Mouse (Mus musculus) urinary bladder, postnatal 4 days (tissue): ENCODE data around the gene Pycr1.

Experiments
- DNase-seq, 2 experiments: peaks; one replicate each; pipeline ENCODE4 v3.0.0; 2021 to 2022; ENCODE audit warnings: low spot score in 2 of 2

The Pycr1 gene

DNA sequence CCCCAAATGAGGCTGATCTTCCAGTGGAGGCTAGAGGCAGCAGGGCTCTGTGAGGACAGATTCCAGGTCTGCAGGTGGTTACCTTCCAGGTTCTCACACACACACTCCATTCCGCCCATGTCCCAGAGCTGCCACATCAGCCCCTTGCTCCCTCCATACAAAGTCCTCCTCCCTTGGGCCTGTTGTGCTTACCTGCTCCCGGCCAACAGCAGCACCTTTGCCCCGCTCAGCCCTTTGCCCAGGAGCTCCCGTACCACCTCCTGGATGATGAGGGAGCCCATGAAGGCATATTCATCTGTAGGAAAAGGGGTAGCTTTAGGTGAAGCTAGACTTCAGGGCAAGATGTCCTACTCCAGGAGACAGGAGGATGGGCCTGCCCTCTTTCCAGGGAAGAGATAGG is 13.7 kb upstream of the Pycr1 start:
- DNase-seq, result no peak

DNA sequence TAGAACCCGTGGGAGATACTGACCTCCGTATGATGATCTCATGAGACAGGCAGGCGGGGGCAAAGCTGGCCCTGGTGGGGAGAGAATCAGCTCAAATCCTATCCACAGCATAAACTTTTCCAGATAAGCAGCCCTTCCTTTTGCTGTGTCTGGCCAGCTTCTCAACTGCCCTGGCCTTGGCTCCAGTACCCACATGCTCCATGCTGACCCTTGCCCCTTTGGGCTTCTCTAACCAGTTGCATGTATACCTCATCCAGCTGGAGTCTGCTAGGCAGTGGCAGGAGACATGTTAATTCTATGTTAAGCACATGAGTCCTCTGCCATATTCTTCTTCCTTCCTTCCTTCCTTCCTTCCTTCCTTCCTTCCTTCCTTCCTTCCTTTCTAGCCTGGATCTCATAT is 11.2 kb upstream of the Pycr1 start:
- DNase-seq, result no peak

DNA sequence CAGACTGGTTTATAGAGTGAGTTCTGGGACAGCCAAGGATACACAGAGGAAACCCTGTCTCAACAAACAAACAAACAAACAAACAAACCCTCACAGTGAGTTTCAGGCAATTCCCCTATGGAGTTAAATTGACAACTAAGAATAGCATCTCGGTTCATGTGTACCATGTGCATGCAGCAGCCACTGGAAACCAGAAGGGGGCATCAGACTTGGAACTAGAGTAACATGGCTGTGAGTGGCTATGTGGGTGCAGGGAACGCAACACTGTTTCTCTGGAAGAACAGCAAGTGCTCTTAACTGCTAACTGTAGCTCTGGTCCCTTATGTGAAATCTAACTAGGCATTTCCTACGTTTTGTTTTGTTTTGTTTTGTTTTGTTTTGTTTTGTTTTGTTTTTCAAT is 8.3 kb upstream of the Pycr1 start:
- no peak for DNase-seq

DNA sequence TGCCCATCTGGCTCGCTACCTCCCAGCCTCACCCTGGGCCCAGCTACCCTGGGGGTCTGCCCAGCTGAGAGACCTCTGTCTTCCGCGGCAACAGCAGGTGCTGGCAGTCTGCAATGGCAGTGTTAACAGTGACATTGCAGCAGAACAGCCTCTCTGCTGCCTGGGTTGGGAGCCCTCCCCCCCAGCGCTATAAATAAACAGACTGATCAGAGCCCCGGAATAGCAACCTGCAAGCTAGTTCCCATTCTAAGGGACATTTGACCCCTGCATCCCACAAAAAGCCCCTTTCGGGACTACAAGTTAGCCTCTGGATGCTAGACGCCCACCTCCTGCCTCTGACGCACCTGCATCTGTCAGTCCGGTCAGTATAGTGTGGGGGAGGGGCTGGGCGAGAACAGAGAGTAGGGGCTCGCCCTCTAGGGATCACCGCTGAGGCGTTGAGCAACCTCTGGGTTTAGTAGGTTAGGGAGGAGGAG is 4.5 kb upstream of the Pycr1 start, which contains the start of gene Myadml2:
Gene Myadml2, minus strand, starts transcription at position 158 of the 476 bp plus-strand sequence.
- DNase-seq, result no peak

DNA sequence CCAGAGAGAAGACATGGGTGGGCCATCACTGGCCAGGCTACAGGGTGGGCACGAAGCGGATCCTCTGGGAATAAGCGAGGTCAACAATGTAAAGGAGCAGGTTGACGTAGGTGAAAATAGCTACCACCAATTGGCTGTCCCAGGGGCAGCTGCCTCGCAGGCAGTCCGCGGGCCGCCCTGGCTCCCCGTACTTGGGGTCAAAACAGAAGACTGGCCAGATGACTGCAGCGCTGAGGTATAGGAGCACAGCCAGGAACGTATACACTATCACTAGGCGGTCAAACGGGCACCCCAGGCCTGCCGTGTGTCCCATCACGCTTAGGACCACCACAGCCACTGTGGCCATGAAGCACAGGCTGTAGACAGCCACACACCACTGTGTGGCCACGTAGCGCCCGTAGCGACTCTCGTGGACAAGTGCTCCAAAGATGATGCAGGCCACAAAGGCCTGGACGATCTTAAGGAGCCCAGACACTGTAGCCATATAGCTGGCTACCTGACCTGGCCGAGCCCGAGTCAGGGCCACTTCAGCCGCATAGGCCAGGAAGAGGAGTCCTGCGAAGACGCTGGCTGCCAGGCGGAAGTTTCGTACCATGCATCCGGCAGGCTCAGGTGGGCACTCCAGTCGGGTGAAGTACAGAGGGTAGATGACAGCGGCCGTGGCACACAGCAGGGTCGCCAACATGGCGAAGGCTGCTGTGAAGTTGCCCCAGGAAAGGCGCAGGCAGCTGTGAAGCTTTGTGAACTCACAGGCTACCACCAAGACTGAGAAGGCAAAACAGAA is 3.7 kb upstream of the Pycr1 start:
- no peak for DNase-seq

DNA sequence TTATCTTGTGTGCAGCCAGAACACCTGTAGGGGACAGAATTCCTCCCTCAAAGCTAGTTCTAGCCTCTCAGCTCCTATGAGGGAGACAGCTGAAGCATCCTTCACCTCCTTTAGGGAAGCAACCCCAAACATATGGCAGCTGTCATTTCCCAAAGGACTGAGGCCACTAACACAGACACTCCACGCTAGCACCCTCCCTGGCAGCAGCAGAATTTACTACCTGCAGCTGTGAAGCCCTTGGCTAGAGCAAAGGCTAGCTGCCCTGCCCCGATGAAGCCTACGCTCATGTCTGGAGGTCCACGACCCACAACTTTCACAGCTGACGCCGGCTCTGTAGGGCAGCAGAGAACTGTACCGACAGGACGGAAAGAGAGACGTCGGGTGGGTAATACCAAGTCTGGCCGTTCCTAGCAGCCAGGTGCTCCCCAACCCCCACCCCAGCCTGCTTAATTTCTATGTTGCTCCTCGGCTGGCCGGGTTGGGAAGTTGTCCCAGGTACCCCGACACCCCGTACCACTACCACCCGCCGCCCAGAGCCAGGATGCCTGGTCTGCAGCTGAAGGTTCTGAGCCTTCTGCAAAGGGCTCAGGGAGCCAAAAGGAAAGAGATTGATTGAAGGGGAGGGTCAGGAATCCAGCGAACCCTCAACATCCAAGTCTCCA is 499 bp downstream of the Pycr1 start:
- peak; percentile 19 to 60 for DNase-seq

DNA sequence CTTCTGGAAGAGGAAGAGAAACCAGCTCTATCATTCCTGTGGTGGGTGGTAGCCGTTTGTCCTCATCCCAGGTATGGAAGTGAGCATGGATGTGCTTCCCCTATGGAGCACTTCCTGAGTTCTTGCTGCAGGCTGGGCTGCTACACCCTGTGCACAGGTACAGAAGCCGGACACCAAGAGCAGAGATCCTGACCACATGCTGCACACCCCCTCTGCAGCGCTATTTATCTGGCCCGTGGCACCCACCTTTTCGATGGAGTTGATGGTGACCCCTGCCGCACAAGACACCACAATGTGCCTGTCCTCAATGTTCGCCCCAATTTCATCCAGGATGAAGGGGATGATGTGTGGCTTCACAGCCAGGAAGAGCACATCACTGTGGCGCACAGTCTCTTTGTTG is 1.7 kb downstream of the Pycr1 start:
- DNase-seq, result no peak

DNA sequence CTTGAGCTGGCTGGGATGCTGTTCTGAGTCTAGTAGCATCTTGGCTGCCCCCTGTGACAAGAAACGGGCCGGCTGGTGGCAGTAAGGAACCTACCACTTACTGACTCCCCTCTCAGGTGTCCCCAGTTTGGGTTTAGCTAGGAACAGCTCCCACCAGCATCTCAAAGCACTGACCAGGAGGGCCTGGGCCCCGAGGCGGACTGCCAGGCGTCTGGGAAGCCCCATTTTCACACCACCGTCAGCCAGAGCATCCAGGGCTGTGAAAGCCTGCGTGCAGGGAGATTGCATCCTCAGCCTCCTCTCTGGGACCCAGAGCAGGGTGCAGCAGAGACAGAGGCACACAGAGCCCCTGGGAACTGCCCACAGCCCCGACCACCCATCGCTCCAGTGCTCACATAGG is 2.3 kb downstream of the Pycr1 start:
- DNase-seq, result peak in 1 of 2 experiments; percentile 16

DNA sequence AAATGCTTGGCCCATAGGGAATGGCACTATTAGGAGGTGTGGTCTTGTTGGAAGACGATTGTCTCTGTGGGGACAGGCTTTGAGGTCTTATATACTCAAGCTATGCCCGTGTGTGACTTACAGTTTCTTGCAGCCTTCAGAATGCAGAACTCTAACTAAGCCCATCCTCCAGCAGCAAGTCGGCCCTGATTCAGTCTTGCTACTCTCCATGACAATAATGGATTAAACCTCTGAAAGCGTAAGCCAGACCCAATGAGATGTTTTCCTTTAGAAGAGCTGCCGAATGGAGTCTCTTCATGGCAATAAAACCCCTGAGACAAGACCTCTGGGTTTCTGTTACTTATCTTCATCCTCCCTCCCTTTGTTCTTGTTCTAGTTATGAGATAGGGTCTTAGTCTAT is 8.8 kb downstream of the Pycr1 start:
- DNase-seq, result no peak

DNA sequence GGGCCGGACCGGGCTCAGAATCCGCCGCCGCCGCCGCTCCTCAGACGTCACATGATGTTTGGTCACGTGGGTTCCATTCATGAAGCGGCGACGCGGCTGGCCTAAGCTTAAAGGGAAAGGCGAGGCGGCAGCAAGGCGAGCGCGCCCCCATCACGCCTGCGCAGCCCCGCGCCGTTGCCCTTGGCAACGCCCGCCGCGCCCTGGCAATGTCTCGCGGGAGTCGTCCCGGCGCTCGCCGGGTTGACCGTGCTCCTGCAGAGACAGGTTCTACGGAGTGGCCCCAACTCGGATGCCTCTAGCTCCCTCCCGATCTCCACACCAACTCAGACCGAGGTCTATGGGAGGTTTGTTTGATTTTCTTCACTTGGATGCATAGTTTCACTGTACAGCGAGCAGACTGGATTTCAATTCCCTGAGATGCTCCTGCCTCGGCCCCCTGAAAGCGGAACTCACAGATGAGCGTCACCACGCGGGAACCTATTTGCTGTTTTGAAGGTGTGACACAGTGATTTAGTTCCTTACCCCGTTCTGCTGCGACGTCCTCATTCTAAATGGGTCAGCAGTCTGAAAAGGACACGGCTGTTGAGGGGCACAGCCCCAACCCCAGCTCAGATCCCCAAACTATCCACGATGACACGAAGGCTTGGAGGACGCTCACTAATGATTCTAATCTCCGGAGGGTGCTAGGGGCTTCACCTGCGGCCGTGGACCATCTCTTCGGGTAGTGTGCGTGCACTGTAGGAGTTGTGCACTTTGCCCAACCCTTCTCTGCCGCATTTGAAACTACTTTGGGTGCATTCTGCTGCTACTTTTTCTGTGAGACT is 9.8 kb downstream of the Pycr1 start, which contains the start of gene Mafg:
Gene Mafg, minus strand, starts transcription at position 81 of the 824 bp plus-strand sequence.
- peak; percentile 92 to 95 for DNase-seq

DNA sequence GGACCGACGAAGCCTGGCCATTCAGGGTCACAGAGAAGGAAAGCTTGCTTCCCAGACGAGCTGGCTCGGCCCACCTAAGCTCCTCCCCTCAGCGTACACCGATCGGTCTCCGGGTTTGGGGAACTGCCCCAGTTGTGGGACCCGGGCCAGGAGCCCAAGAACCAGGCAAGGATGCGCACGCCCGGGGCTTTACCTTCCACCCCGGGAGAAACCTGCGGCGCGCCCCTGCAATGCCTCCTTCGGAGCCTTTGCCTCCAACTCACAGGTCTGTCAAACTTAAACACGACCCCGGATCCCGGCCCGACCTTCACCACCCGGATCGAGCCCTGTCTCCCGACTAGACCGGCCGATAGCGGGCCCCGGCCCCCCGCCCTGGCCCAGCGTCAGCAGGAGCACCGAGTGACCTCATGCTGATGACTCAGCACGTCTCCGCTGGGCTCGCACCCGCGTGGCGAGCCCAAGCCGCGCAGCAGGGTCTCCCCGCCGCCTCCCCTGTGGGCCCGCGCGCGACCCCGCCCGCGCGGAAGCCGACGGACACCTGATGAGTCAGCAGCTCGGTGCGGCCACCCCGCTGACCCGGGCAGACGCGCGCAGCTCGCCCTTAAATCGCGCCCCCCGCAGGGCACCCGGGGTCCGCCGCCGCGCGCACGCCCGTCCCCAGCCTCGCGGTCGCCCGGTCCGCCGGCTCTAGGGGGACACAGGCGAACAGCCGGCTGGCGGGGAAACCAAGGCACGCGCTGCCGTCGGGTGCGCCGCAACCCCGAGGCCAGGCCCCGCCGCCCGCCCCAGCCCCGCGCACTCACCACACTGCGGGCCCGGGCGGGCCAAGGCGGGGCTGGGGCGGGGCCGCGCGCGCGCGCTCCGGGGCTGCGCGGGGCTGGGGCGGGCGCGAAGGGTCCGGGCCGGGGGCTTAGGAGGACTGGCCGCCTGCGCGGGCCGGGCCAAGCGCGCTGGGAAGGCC is 10.7 kb downstream of the Pycr1 start:
- peak; percentile 68 to 73 for DNase-seq

DNA sequence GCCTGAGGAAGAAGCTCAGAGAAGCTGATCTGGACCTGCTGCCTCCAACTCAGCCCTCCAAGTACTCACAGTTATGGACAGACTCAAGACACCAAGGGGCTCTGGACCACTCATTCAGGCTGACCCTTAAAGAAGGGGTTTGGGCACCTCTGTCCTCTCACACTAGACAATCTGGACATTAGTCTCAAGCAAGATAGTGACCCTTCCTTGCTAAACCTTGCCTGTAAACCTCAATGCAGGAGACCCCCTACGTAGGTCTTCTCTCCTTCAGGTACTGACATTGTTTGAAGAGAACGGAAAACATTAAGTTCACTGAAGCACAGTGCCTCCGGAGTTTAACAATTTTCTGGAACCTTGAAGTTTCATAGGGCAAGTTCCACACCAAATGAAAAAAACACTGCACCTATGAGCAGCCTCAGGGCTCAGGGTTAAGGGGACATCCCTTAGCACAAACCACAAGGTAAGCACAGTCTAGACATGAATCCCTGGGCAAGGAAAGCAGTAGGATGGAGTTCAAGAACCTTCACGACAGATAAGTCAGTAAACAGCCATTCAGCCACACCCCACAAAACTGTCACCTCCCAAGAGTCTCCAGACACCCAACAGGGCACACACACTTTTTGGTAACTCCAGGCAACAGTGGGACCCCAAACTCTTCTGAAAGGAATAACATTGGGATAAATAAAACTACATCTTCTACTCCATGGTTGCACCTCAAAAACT is 11.7 kb downstream of the Pycr1 start:
- no peak for DNase-seq

DNA sequence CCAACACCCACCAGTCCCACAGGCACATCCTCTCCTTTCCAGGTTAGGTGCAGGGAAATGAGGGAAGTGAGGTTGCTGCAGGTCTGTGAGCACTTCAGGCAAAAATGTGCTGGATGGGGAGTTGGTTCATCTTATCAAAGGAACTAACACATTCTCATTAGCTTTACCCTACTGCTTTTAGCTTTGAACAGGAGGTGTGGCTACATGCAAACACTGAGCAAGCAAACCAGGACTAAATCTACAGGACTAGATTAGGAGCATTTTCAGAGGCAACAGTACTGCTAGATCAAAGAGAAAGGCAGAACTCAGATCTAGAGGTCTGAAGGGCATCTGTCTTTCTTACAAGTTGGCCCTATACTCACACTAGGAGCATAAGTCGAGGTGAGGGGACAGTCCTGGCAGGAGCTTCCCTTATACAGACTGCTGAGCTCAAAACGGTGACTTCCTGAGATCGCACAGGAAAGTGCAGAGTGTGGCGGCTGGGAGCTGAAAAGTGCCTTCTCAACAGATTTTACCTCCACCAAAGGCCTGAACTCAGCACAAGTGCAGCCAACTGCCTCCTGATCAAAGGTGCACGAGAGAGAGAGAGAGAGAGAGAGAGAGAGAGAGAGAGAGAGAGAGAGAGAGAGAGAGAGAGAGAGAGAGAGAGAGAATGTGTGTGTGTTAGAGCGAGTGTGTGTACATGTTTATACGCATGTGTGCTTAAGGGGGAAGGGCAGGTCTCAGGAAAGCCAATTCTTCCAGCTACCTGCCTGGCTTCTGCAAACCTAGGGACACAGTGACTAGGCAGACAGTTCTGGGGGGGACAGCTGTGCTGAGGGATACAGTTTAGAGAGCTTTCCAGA is 12.5 kb downstream of the Pycr1 start:
- no peak for DNase-seq

DNA sequence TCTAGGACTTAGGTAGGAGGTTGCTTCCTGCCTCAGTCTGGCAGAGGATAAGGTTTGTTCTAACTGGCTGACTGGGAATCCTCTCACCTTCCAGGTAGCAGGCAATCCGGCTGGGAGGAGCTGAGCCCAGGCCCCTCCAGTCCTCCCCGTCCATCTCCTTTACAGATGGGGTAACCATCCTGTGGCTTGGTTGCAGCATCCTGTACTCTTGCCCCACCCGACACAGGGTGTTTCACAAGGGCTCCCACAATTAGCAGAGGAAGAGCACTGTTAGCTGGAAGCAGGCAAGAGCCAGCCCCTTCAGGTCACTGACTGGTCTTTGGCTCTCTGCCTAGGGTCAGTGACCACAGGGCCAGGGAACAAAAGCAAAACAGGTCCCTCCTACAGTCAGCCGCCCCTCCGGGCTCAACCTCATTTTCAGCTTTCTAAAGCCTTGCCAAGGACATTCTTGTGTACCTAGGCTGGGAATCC is 13.1 kb downstream of the Pycr1 start:
- no peak for DNase-seq

DNA sequence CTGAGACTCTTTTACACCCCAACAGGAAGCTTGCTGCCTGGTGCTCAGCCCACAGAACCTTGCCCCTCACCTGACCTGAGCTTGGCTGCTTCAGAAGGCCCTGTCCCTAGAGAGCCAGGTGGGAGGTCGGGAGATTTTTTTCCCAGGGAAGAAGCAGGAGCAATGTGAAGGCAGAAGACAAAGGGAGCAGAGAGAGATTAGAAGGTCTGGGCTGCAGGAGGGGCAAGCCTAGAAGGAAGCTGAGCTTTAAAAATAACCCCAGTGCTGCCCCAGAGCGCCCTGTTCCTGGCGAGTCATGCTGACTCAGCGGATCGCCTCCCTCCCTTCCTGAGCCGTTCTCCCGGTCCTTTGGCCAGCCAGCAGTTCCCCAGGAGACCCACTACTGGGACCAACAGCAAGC is 13.7 kb downstream of the Pycr1 start:
- DNase-seq, result no peak

DNA sequence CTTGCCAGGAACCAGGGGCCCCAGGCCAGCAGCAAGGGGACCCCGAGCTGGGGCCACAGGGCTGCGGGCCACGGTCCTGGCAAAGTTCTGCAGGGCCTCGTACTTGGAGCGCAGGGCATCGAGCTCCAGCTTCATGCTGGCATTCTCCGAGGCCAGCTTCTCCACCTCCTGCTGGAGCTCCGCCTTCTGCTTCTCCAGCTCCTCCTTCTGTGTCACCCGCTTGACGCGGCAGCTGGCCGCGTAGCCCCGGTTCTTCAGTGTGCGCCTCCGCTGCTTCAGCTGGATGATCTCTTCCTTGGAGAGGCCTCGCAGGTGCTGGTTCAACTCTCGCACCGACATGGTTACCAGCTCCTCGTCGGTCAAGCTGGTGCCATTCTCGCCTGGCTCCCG is 14.2 kb downstream of the Pycr1 start:
- no peak for DNase-seq

DNA sequence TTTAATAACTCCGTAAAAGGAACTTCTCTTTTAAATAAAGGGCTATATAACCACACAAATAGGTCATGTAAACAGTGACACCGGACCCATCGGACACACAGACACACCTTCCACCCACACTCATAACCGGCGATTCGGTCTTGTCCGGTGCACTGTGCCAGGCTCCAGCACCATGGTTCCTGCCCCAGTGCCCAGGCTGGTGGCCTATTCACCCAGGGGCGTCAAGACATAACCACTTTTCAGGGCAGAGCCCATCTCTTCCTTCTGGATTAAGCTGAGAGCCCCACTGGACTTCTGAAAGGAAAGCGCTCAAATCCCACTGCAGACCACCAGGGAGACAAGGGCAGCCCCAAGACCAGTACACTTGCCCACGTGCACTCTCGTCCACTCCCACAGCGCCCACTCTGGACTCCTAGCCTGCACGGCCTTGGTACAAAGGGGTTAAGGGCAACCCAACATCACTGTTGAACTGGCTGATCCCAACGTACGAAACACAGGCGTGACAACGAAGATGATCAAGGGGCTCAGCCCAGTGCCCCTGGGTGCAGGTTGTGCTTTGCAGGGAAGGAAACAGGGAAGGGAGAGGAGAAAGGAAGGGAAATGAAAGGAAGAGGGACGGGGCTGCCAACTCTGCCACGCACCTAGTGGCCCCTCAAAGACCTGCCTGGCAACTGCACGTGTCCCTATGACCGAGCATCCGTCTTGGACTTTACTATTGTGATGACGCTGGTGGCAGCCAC is 14.8 kb downstream of the Pycr1 start:
- no peak for DNase-seq

DNA sequence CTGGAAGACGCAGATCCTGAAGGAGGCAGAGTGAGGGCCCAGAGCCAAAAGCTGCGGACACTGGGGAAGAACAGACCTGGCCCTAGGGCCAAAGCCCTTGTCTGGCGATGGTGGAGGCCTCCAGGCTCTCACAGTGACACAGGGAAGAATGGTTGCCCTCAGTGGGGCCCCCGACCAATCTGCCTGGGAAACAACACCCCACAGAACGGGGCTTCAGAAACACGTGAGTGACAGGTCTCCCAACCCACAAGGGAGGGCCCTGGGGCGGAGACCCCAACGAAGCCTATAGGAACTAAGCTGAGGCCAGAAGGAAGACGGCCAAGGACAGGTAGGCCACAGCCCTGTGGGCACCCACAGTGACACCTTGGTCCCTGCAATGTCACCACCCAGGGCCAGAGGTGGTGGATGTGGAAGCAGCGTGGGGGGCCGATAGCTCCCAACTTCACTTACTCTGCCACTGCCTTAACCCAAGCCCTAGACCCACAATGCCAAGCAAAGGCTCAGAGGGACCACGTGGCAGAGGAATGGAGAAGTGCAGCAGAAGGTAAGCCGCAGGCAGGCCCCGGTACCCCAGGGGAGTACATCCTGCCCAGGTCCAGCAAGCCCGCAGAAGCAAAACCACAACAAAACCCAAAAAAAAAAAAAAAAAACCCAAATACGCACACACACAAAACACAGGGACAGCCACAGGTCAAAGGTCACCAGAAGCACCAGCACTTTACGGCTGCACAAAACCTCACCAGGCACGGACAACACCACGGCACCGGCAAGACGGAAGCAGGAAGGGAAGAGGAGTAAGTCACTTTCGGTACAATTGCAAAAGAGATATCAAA is 15.9 kb downstream of the Pycr1 start:
- DNase-seq, result peak in 1 of 2 experiments; percentile 16
